Mouse (Mus musculus) fat pad, adult 2 months (tissue): Measurements from ENCODE around the gene Gnpnat1.

Experiments used
- DNase-seq: peaks from one replicate; pipeline ENCODE4 v3.0.0-alpha.2; 2011; ENCODE audit warnings: low read depth, low spot score; ENCODE audit errors: extremely low read depth

The Gnpnat1 gene

DNA sequence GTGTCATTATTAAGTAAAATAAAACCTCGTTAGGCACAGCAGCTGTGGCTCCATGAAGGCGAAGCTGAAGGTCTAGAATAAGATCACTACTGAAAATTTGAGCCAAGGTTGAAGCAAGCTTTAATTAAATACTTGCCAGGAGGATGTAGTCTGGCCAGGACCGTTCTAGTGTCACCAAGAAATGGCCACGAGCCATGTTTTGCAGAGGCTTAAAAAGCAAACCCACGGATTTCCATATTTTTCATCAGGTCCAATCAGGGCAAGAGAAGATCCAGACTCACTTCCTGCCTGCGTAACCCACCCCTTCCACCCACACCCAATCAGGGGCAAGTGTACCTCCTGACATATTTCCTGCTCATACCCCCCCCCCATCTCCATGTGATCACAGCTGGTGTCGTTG lies 1.1 kb downstream of the Gnpnat1 start:
- DNase-seq: no peak

DNA sequence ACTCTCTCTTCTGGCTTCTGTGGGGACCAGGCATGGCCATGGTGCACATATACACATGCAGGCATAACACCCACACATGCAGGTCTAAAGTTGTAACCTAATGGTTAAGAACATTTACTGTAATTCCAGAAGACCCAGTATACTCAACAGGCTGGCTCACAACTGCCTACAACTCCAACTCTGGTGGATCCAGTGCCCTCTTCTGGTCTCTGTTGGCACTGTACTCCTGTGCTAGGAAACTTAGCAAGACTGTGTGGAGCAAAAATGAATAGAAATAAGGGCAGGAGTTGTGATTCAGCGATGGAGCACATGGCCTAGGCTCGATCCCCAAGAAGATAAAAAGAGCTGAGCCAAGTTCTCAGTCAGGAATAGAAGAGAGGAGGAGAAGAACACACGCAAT lies 4.9 kb downstream of the Gnpnat1 start:
- no peak for DNase-seq

DNA sequence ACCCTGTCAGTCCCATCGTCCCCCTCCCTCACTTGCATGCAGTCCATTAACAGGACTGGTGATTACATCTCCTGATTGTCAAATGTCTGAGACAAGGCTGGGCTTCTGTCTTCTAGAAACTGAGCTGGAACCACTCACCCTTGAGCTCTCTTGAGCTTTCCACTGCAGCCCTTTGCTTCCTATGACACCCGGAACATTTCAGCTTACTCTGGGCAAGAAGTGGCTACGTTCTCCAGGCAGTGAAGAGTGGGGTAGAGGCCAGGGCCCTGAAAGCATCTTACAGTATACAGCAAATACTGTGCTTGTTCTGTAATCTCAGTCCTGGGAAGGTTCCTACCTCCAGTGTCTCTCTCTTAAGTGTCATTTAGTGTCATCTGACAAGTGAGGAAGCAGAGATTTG lies 15.5 kb downstream of the Gnpnat1 start:
- DNase-seq: no peak

DNA sequence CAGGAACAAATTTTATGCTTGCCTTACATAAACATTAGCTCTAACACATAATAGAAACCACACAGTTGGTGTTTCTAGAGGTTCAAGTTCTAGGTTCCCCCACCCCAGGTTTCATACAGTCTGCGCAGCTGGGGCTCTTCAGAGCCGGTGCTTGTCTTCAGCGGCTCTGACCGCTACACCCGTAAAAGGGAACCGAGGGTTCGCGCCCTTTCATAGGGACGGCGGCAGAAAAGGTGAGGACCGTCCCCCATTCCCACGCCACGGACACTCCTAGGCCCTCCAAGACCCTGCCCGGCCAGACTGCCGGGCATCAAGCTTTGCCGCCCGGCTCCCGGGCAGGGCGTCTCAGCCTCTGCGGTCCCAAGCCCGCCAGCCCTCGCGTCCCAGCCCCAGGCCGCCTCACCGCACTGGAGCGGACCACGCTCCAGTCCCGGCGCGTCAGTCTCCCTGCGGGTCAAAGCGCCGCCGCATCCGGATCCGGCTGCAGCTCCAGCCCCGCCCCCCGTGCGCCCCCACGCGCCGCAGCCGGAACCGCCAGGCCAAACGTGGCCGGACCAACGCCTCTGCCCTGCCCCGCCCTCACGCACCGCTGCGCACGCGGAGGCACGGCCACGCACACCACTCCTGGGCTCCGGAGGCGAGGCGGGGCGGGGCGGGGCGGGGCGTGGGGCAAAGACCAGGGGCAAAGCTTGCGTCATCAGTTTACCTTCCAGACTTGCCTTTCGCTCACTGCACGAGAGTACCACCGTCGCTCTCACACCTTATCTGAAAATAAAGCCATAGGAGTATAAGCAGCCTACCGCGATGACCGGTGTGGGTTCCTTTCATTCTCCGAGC lies 16.1 kb downstream of the Gnpnat1 start:
- DNase-seq: no peak

DNA sequence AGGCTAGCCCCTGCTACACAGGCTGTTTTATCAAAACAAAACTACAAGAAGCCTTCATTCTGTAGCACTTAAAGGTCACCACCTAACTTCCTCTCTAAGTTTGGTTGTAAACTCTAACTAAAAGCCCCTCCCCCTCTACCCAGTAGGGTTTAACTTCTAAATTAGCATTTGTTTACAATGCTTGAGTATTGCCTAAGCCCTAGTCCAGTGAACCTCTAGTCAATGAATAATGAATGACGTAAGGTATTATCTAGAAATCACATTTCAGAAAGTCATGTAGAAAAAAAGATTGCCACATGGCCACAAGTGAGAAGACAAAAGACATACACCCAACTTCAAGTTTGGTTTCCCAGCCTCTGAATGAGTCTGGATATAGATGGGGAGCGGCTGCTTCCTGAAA lies 17.2 kb downstream of the Gnpnat1 start:
- no peak for DNase-seq

DNA sequence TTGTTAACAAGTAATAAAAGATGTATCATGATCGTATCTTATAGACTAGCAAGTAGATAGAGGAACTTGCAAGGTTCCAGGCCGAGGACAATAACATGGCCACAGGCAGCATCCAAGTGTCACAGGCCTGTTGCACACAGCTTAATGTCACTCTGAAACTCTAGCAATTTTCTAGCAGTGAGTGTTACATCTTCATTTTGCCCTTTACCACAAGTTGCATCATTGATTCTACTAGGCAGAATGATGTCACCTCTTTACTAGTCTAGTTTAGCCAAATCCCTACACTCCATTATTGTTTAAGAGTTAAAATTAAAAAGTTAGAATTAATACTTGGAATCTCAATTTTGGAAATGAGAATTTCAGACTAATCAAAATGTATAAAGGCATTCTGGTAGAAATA lies 19.1 kb downstream of the Gnpnat1 start:
- no peak for DNase-seq

DNA sequence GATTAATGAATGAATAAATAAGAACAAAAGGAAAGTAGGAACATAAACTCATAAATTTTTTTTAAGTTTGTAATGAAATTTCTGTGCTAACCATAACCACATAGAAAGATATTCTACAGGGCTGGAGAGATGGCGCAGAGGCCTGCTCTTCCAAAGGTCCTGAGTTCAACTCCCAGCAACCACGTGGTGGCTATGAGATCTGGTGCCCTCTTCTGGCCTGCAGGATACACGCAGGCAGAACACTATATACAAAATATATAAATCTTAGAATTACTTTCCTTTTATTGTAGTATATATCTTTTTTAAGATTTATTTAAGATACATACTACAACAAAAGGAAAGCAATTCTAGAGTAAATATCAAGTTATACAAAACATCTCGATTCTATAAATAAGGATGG lies 21.8 kb downstream of the Gnpnat1 start:
- no peak for DNase-seq

DNA sequence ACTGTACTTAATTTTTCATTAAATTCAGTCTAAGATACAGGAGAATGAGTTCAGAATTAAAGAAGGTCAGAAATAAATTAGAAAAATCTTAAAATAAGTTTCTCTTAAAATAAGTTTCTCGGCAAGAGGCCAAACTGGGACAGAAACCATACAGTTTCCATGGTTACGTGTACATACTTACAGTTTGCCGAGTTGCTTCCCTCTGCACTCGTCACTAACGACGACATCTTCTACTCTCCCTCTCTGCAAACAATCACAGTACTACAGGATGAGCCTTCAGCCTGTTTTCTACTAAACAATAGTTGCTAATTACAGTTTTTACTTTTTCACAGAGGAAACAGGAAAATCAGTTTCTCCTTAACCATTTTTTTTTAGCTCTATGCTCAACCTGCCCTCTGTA lies 24.0 kb downstream of the Gnpnat1 start:
- DNase-seq: no peak

DNA sequence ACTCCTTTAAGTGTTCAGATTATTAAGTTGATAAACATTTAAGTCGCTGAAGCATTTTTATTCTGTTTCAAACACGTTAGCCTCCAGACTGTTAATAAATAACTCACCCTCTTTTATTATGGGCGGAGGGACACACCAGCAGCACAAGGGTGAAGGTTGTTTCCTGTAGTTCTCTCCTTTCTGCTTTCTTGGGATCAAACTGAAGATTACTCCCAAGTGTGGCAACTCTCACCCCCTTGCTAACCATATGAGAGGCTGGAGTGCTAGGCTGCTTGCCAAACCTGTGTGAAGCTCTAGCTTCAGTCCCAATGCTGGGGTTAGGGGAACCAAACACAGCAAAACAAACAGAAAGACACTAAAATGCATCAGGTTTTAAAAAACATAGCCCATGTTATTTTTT lies 25.9 kb downstream of the Gnpnat1 start:
- DNase-seq: no peak

DNA sequence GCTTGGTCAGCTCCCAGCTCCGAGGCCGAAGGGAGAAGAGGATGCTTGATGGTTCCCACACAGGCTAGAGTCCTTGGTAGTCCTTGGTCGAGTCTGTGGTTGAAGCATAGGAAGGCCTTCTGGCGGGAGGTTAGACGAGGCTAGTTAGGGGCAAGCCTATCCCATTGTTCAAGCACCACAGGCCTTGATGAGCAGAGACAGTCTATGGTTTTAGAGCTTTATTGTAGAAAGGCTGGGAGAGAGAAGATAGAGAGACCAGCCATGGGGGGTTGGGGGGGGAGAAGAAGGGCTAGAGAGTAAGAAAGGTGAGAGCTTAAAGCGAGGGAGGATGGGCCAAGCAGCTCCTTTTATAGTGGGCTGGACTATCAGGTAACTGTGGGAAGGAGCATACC lies 39.5 kb downstream of the Gnpnat1 start:
- DNase-seq: no peak

DNA sequence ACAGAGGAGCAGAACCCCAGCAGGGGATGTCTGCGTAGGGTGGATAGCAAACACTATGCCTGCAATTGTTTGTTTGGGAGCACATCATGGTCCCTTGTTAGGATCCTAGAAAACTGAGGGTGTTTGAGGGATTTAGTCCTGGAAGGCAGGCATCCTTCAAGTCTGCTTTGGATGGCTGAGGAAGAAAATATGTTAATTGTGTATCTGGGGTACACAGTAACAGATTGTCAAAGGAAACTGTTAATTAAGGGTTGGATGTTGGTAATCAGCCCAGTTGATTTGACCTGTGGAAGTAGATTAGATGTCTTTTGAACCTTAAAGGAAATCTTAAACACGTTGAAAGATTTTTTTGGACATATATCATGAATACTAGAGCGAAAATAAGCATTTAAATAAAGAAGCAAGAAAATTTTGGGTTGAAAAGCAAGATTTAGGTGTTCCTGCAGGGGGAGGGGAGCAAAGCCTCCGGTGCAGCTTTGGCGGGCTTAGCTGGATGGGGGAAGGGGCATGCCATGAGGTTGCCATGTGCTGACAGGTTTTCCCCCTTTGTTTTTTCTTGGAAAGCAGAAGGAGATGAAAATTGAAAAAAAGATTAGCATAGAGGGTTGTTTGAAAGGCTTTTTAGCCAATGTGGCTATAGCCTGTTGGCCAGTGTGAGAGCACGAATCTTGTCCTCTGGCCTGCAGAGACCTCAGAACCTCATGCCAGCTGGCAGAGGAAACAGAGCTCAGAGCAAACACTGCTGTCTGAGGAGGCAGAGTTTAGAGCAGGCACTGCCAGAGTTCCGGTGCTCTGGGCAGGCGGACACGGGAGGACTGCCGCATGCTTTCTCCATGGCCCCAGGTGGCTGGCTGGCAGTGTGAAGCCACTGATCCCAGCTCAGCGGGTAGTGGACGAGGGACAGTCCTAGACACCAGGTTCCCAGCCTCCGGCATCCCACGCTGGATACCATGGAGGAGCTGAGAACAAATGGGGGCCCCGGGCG lies 40.2 kb downstream of the Gnpnat1 start:
- no peak for DNase-seq

DNA sequence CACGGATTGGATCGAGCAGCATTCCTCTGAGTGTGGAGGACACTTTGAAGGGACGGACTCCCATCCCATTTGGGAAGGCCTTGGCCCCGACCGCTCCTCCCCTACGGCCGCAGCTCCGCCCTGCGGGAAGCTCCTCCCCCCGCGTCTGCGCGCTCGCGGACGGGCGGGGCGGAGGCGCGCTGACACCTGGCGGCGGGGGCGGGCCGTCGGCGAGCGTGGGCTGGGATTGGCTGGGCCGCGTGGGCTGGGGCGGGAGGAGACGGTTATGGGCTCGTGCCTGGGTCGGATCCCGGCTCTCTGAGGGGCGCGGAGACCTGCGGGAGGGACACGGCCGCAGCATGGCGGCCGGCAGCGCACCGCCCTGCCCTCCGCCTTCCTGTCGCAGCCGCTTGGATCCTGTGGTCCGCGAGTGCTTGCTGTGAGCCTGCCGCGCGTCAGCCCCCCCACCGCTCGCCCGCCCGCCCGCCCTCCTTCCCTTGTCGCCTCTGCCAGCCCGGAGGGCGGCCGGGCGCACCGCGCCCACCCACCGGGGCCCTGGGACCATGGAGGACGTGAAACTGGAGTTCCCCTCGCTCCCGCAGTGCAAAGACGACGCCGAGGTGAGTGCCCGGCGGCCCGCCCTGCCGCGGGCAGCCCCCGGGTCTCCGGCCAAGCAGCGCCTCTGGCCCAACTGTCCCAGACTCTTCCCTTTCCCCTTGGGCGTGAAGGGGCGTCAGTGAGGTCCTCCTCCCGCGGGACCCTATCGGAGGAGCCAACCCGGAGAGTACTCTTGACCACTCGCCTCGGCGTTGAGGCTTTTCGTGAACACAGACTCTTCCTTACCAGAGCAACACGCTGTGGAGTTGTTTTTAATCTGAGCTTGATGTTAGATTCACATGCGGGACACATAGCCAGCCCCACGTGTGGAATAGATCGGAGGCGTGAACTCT lies 53.5 kb downstream of the Gnpnat1 start, which contains the start of gene Styx:
Styx (plus strand) TSS at position 163 of the 929 bp plus-strand sequence.
- no peak for DNase-seq

DNA sequence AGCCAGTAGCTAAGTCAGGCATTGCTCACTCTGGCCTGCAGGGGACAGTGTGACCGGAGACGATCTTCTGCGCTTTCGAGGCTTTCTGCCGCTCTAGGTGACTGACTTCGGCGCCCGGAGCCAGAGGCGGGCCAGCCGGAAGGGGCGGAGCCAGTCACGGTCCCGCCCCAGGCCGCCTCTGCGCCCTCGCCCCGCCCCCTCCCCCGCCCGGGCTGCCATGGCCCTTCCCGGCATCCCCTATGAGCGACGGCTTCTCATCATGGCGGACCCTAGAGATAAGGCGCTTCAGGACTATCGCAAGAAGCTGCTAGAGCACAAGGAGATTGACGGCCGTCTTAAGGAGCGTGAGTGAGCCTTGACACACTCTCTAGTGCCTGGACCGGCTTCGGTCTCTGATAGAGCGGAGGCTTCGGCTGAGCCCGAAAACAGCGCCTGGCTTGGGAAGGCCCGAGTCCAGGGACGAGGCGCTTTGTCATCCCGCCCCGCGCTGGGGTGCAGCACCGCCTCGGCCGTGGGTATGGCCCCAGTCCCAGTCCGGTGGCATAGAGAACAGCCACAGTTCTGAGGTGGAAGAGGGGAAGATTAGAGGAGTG lies 75.0 kb downstream of the Gnpnat1 start, which contains the start of gene Psmc6:
Psmc6 (plus strand) TSS at position 200 of the 593 bp plus-strand sequence.
- no peak for DNase-seq

DNA sequence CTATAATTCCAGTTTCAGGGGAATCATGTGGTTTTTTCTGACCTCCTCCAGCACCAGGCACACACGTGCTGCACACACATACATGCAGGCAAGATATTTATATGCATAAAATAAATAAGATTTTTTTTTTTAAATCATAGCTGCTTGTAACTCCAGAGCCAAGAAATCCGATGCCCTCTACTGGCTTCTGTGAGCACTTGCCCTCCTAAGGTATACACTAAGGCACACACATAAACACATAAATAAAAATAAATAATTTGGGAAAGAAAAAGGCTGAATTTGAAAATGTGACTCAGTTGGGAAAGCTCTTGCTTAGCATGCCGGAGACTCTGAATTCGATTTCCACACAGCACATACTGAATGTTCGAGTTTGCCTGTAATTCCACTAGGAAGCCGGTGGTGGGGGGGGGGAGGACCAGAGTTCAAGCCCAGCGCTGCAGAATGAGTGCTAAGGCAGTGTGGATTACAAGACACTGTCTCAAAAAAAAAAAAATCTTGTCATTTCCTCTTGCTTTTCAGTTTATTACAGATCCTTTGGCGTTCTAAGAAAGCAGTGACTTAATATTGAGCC lies 75.6 kb downstream of the Gnpnat1 start:
- DNase-seq: no peak

DNA sequence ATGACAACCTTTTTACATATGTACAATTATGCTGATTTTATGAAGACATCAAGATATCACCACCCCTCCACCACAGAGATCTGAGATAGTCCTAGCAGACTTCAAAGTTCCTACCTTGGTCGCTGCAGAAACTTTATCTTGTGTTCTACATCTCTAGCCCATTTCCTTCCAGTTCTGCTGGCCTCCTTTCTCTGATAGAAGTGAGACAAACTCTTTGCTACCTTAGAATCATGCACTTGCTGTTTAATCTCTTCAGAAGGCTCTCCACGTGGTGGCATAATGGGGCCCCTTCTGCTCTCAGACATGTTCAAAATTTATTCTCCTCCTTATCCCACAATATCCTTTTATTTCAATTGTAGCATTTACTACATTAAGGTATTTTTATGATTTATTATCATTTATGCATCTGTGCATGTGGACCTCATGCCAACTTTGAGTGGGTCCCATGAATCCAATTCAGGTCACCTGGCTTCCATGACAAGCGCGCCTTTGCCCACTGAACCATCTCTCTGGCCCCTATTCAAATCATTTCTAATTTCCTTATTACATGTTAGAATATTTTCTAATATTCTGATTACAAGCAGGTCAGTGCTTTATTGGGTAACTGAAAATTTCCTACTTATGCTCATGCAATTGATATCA lies 76.5 kb downstream of the Gnpnat1 start:
- DNase-seq: no peak
